Mouse (Mus musculus) liver, embryonic 13.5 days (tissue): ENCODE data around the gene Qsox2. TPM values are rescaled to one million over a fixed set of nuclear protein-coding genes. Genes with fewer than 3 reads are reported as not detected.

Experiments
- polyA plus RNA-seq: library from polyadenylated mRNA; unstranded; fragments of >200 nt; fragmentation: Nextera tagmentation; extraction: Ambion mirVana; gene quantifications from 2 replicates; pipeline ENCODE4 v1.2.1, GENCODE M21; 2015

Gene Qsox2
- polyA plus RNA-seq, 1 experiment from 2014 or later, result 5.7 TPM

Other genes with a start within 250 kb of the Qsox2 start
- gene Ubac1, start 215.8 kb downstream of the Qsox2 start, polyA plus RNA-seq, result 488 and 502 TPM in 2 replicates
- gene Nacc2, start 114.3 kb downstream of the Qsox2 start, polyA plus RNA-seq, result 2.5 and 3.6 TPM in 2 replicates
- gene Lhx3, start 29.2 kb downstream of the Qsox2 start, polyA plus RNA-seq, result not detected in 2 replicates
- gene Ccdc187, start 57.0 kb upstream of the Qsox2 start, polyA plus RNA-seq, result 0.02 and 0.03 TPM in 2 replicates
- 3.4 TPM in 2 replicates for gene Gpsm1, start 78.0 kb upstream of the Qsox2 start, polyA plus RNA-seq
- gene Dnlz, start 114.6 kb upstream of the Qsox2 start, polyA plus RNA-seq, result 10.0 and 11.2 TPM in 2 replicates
- gene Card9, start 123.4 kb upstream of the Qsox2 start, polyA plus RNA-seq, result 1.2 and 1.5 TPM in 2 replicates
- 10.5 and 12.6 TPM in 2 replicates for gene Snapc4, start 143.1 kb upstream of the Qsox2 start, polyA plus RNA-seq
- gene Entr1, start 151.8 kb upstream of the Qsox2 start, polyA plus RNA-seq, result 47.6 and 52.4 TPM in 2 replicates
- 81.5 and 93.2 TPM in 2 replicates for gene Pmpca, start 151.8 kb upstream of the Qsox2 start, polyA plus RNA-seq
- 6.3 and 7.3 TPM in 2 replicates for gene Inpp5e, start 171.7 kb upstream of the Qsox2 start, polyA plus RNA-seq
- 6.9 and 8.5 TPM in 2 replicates for gene Sec16a, start 207.7 kb upstream of the Qsox2 start, polyA plus RNA-seq